Mouse (Mus musculus): ENCODE results near the gene Fbxo36. TPM values are rescaled to one million over a fixed set of nuclear protein-coding genes. Genes with fewer than 3 reads are reported as not detected.

The Fbxo36 gene
- total RNA-seq (2021) = 1 to 10 TPM; 2.2 to 2.5 TPM

GRCm38 (mm10) chr1:84839309-84840017 lies at the start of gene Fbxo36:
Gene Fbxo36, plus strand, starts transcription at chr1:84839841.
- intact Hi-C loops (cut with DNase I) = loop anchor here (1.0 to 5.0 kb wide), 2 partner anchors 96 to 107 kb away; partner anchors contain the start of gene Slc16a14
- peak; percentile 91 to 93 for DNase-seq (ENCODE audit: low spot score in 2 of 2)

- intact Hi-C loops (cut with DNase I) = no loop called here
Measured at GRCm38 (mm10) chr1:84791393-84791792, 48.2 kb upstream of the Fbxo36 start.

GRCm38 (mm10) chr1:84795335-84795734 lies 44.3 kb upstream of the Fbxo36 start:
- no peak for DNase-seq (ENCODE audit: low spot score in 2 of 2)
- intact Hi-C loops (cut with DNase I) = no loop called here

More at GRCm38 (mm10) chr1:84791393-84791792, 48.2 kb upstream of the Fbxo36 start:
- DNase-seq (ENCODE audit: low spot score in 2 of 2) = no peak

GRCm38 (mm10) chr1:84799166-84799565 lies 40.5 kb upstream of the Fbxo36 start:
- no peak for DNase-seq (ENCODE audit: low spot score in 2 of 2)

GRCm38 (mm10) chr1:84803788-84804187 lies 35.9 kb upstream of the Fbxo36 start:
- intact Hi-C loops (cut with DNase I) = no loop called here
- DNase-seq (ENCODE audit: low spot score in 2 of 2) = no peak

More at GRCm38 (mm10) chr1:84799166-84799565, 40.5 kb upstream of the Fbxo36 start:
- intact Hi-C loops (cut with DNase I) = no loop called here

- no peak for DNase-seq (ENCODE audit: low spot score in 2 of 2)
- intact Hi-C loops (cut with DNase I) = no loop called here
Measured at GRCm38 (mm10) chr1:84817596-84817995, 22.0 kb upstream of the Fbxo36 start.

GRCm38 (mm10) chr1:84825091-84825490 lies 14.6 kb upstream of the Fbxo36 start:
- DNase-seq (ENCODE audit: low spot score in 2 of 2) = no peak
- intact Hi-C loops (cut with DNase I) = no loop called here

GRCm38 (mm10) chr1:84837523-84838145 lies 2.0 kb upstream of the Fbxo36 start:
- DNase-seq (ENCODE audit: low spot score in 2 of 2) = no peak
- intact Hi-C loops (cut with DNase I) = loop anchor here (5.0 kb wide), 1 partner anchor 105 kb away; no protein-coding TSS in a partner anchor

GRCm38 (mm10) chr1:84838156-84838555 lies 1.5 kb upstream of the Fbxo36 start:
- DNase-seq (ENCODE audit: low spot score in 2 of 2) = peak; percentile 12 to 14
- intact Hi-C loops (cut with DNase I) = loop anchor here (5.0 kb wide), 1 partner anchor 106 kb away; no protein-coding TSS in a partner anchor

- intact Hi-C loops (cut with DNase I) = loop anchor here (1.0 to 5.0 kb wide), 2 partner anchors 97 to 106 kb away; partner anchors contain the start of gene Slc16a14
- peak; percentile 69 to 70 for DNase-seq (ENCODE audit: low spot score in 2 of 2)
Measured at GRCm38 (mm10) chr1:84838621-84839151, 955 bp upstream of the Fbxo36 start.

- intact Hi-C loops (cut with DNase I) = no loop called here
- no peak for DNase-seq (ENCODE audit: low spot score in 2 of 2)
Measured at GRCm38 (mm10) chr1:84840018-84840664, 500 bp downstream of the Fbxo36 start, which contains the start of gene Trip12. Gene Trip12, minus strand, starts transcription at chr1:84840516.

- intact Hi-C loops (cut with DNase I) = no loop called here
- no peak for DNase-seq (ENCODE audit: low spot score in 2 of 2)
Measured at GRCm38 (mm10) chr1:84841061-84841460, 1.4 kb downstream of the Fbxo36 start.

- intact Hi-C loops (cut with DNase I) = no loop called here
- DNase-seq (ENCODE audit: low spot score in 2 of 2) = no peak
Measured at GRCm38 (mm10) chr1:84843366-84843765, 3.7 kb downstream of the Fbxo36 start.

- no peak for DNase-seq (ENCODE audit: low spot score in 2 of 2)
- intact Hi-C loops (cut with DNase I) = no loop called here
Measured at GRCm38 (mm10) chr1:84847698-84848097, 8.1 kb downstream of the Fbxo36 start.

GRCm38 (mm10) chr1:84848335-84848734 lies 8.7 kb downstream of the Fbxo36 start:
- intact Hi-C loops (cut with DNase I) = no loop called here

GRCm38 (mm10) chr1:84848801-84849455 lies 9.3 kb downstream of the Fbxo36 start:
- no peak for DNase-seq (ENCODE audit: low spot score in 2 of 2)
- intact Hi-C loops (cut with DNase I) = no loop called here

More at GRCm38 (mm10) chr1:84848335-84848734, 8.7 kb downstream of the Fbxo36 start:
- DNase-seq (ENCODE audit: low spot score in 2 of 2) = no peak

GRCm38 (mm10) chr1:84849804-84850203 lies 10.2 kb downstream of the Fbxo36 start:
- no peak for DNase-seq (ENCODE audit: low spot score in 2 of 2)
- intact Hi-C loops (cut with DNase I) = no loop called here

GRCm38 (mm10) chr1:84850471-84850870 lies 10.8 kb downstream of the Fbxo36 start:
- intact Hi-C loops (cut with DNase I) = no loop called here
- no peak for DNase-seq (ENCODE audit: low spot score in 2 of 2)

- no peak for DNase-seq (ENCODE audit: low spot score in 2 of 2)
- intact Hi-C loops (cut with DNase I) = no loop called here
Measured at GRCm38 (mm10) chr1:84851512-84852235, 12.0 kb downstream of the Fbxo36 start.

Measured in left cerebral cortex, postnatal 25 days (tissue).